Mouse (Mus musculus): ENCODE results near the gene Wnk2. TPM values are rescaled to one million over a fixed set of nuclear protein-coding genes. Genes with fewer than 3 reads are reported as not detected.
A peak's percentile ranks its signal among the peaks of the same experiment; 100 is the strongest.

Wnk2 gene
- polyA plus RNA-seq (2014; fragmentation: Nextera tagmentation; extraction: Ambion mirVana): 0.87 and 1.0 TPM in 2 replicates

- Histone ChIP-seq H3K27me3 (ENCODE audit: control insufficient read depth, insufficient read depth, low read length) (peaks cover 57% of the 10 kb centered on the region), H3K4me2 (ENCODE audit: low read depth, severe bottlenecking) (peak within 1 kb of the TSS; percentile 95), H3K9me3 (ENCODE audit: control insufficient read depth, low read length) (no peaks in the 10 kb centered on the region), H3K36me3 (ENCODE audit: control insufficient read depth, insufficient read depth, low read length) (no peaks in the 10 kb centered on the region), H3K27ac (replicated peaks; ENCODE audit: low read depth, low read length) (no peak within 1 kb of the TSS), H3K4me3 (ENCODE audit: low read depth, low read length) (peak within 1 kb of the TSS; percentile 69), H3K9ac (ENCODE audit: low read length) (peak within 1 kb of the TSS; percentile 60), H3K4me1 (ENCODE audit: control insufficient read depth, insufficient read depth, low read length) (peaks cover 13% of the 10 kb centered on the region)
- WGBS: under 1% methylated on average over 28 of the region's 43 CpGs
- ATAC-seq (ENCODE audit: insufficient number of reproducible peaks, low FRiP score, low TSS enrichment, low read depth) (peak; percentile 27; the same call in 1 of the 2 replicates), DNase-seq (ENCODE audit: low spot score) (peak; percentile 73)
These were observed at the start of gene Wnk2 for GRCm38 (mm10) chr13:49147858-49148226. Wnk2 (minus strand) TSS chr13:49148014.

- no peak for ATAC-seq (ENCODE audit: insufficient number of reproducible peaks, low FRiP score, low TSS enrichment, low read depth)
- H3K27ac ChIP-seq (replicated peaks; ENCODE audit: low read depth, low read length): no peak overlapping the region
- WGBS: 82% methylated on average over 6 of the region's 6 CpGs
- no peaks in the 10 kb centered on the region for H3K9me3 ChIP-seq (ENCODE audit: control insufficient read depth, low read length)
- no peak overlapping the region for H3K4me3 ChIP-seq (ENCODE audit: low read depth, low read length)
- H3K4me1 ChIP-seq (ENCODE audit: control insufficient read depth, insufficient read depth, low read length): no peaks in the 10 kb centered on the region
- H3K9ac ChIP-seq (ENCODE audit: low read length): no peak overlapping the region
- H3K4me2 ChIP-seq (ENCODE audit: low read depth, severe bottlenecking): no peak overlapping the region
- no peaks in the 10 kb centered on the region for H3K27me3 ChIP-seq (ENCODE audit: control insufficient read depth, insufficient read depth, low read length)
- H3K36me3 ChIP-seq (ENCODE audit: control insufficient read depth, insufficient read depth, low read length): no peaks in the 10 kb centered on the region
- DNase-seq (ENCODE audit: low spot score): no peak
These were observed 49.0 kb upstream of the Wnk2 start for GRCm38 (mm10) chr13:49196766-49197165.

- H3K9me3 ChIP-seq (ENCODE audit: control insufficient read depth, low read length): no peaks in the 10 kb centered on the region
- no peak for ATAC-seq (ENCODE audit: insufficient number of reproducible peaks, low FRiP score, low TSS enrichment, low read depth)
- H3K9ac ChIP-seq (ENCODE audit: low read length): no peak overlapping the region
- H3K27me3 ChIP-seq (ENCODE audit: control insufficient read depth, insufficient read depth, low read length): no peaks in the 10 kb centered on the region
- no peak overlapping the region for H3K4me2 ChIP-seq (ENCODE audit: low read depth, severe bottlenecking)
- no peaks in the 10 kb centered on the region for H3K36me3 ChIP-seq (ENCODE audit: control insufficient read depth, insufficient read depth, low read length)
- 79% methylated on average over 5 of the region's 5 CpGs for WGBS
- H3K4me1 ChIP-seq (ENCODE audit: control insufficient read depth, insufficient read depth, low read length): peaks cover 1% of the 10 kb centered on the region; the same call in 1 of the 2 replicates
- DNase-seq (ENCODE audit: low spot score): no peak
- H3K4me3 ChIP-seq (ENCODE audit: low read depth, low read length): no peak overlapping the region
- H3K27ac ChIP-seq (replicated peaks; ENCODE audit: low read depth, low read length): no peak overlapping the region
These were observed 48.4 kb upstream of the Wnk2 start for GRCm38 (mm10) chr13:49196211-49196610.

- H3K27me3 ChIP-seq (ENCODE audit: control insufficient read depth, insufficient read depth, low read length): no peaks in the 10 kb centered on the region
- no peak overlapping the region for H3K9ac ChIP-seq (ENCODE audit: low read length)
- ATAC-seq (ENCODE audit: insufficient number of reproducible peaks, low FRiP score, low TSS enrichment, low read depth): no peak
- no peak overlapping the region for H3K4me2 ChIP-seq (ENCODE audit: low read depth, severe bottlenecking)
- H3K9me3 ChIP-seq (ENCODE audit: control insufficient read depth, low read length): no peaks in the 10 kb centered on the region
- peaks cover 3% of the 10 kb centered on the region; the same call in 1 of the 2 replicates for H3K4me1 ChIP-seq (ENCODE audit: control insufficient read depth, insufficient read depth, low read length)
- WGBS: 90% methylated on average over 7 of the region's 7 CpGs
- H3K36me3 ChIP-seq (ENCODE audit: control insufficient read depth, insufficient read depth, low read length): no peaks in the 10 kb centered on the region
- no peak overlapping the region for H3K4me3 ChIP-seq (ENCODE audit: low read depth, low read length)
- DNase-seq (ENCODE audit: low spot score): no peak
- no peak overlapping the region for H3K27ac ChIP-seq (replicated peaks; ENCODE audit: low read depth, low read length)
These were observed 47.8 kb upstream of the Wnk2 start for GRCm38 (mm10) chr13:49195651-49196050.

- H3K4me3 ChIP-seq (ENCODE audit: low read depth, low read length): no peak overlapping the region
- H3K9ac ChIP-seq (ENCODE audit: low read length): no peak overlapping the region
- H3K36me3 ChIP-seq (ENCODE audit: control insufficient read depth, insufficient read depth, low read length): no peaks in the 10 kb centered on the region
- 91% methylated on average over 13 of the region's 13 CpGs for WGBS
- no peaks in the 10 kb centered on the region for H3K9me3 ChIP-seq (ENCODE audit: control insufficient read depth, low read length)
- no peak for ATAC-seq (ENCODE audit: insufficient number of reproducible peaks, low FRiP score, low TSS enrichment, low read depth)
- no peaks in the 10 kb centered on the region for H3K27me3 ChIP-seq (ENCODE audit: control insufficient read depth, insufficient read depth, low read length)
- H3K4me1 ChIP-seq (ENCODE audit: control insufficient read depth, insufficient read depth, low read length): peaks cover 3% of the 10 kb centered on the region; the same call in 1 of the 2 replicates
- DNase-seq (ENCODE audit: low spot score): no peak
- H3K4me2 ChIP-seq (ENCODE audit: low read depth, severe bottlenecking): no peak overlapping the region
- H3K27ac ChIP-seq (replicated peaks; ENCODE audit: low read depth, low read length): no peak overlapping the region
These were observed 47.0 kb upstream of the Wnk2 start for GRCm38 (mm10) chr13:49194811-49195210.

GRCm38 (mm10) chr13:49193650-49194049 lies 45.8 kb upstream of the Wnk2 start:
- no peak overlapping the region for H3K9ac ChIP-seq (ENCODE audit: low read length)
- no peak overlapping the region for H3K4me2 ChIP-seq (ENCODE audit: low read depth, severe bottlenecking)
- no peaks in the 10 kb centered on the region for H3K9me3 ChIP-seq (ENCODE audit: control insufficient read depth, low read length)
- WGBS: 96% methylated on average over 17 of the region's 17 CpGs
- peaks cover 4% of the 10 kb centered on the region for H3K4me1 ChIP-seq (ENCODE audit: control insufficient read depth, insufficient read depth, low read length)
- no peaks in the 10 kb centered on the region for H3K36me3 ChIP-seq (ENCODE audit: control insufficient read depth, insufficient read depth, low read length)
- no peak overlapping the region for H3K4me3 ChIP-seq (ENCODE audit: low read depth, low read length)
- ATAC-seq (ENCODE audit: insufficient number of reproducible peaks, low FRiP score, low TSS enrichment, low read depth): no peak
- no peak for DNase-seq (ENCODE audit: low spot score)
- no peaks in the 10 kb centered on the region for H3K27me3 ChIP-seq (ENCODE audit: control insufficient read depth, insufficient read depth, low read length)
- no peak overlapping the region for H3K27ac ChIP-seq (replicated peaks; ENCODE audit: low read depth, low read length)

GRCm38 (mm10) chr13:49192156-49192855 lies 44.5 kb upstream of the Wnk2 start:
- H3K27me3 ChIP-seq (ENCODE audit: control insufficient read depth, insufficient read depth, low read length): no peaks in the 10 kb centered on the region
- WGBS: 81% methylated on average over 16 of the region's 16 CpGs

GRCm38 (mm10) chr13:49191673-49192035 lies 43.8 kb upstream of the Wnk2 start:
- Histone ChIP-seq H3K4me3 (ENCODE audit: low read depth, low read length) (no peak overlapping the region), H3K4me1 (ENCODE audit: control insufficient read depth, insufficient read depth, low read length) (peaks cover 18% of the 10 kb centered on the region), H3K9me3 (ENCODE audit: control insufficient read depth, low read length) (no peaks in the 10 kb centered on the region), H3K4me2 (ENCODE audit: low read depth, severe bottlenecking) (no peak overlapping the region), H3K27ac (replicated peaks; ENCODE audit: low read depth, low read length) (no peak overlapping the region), H3K36me3 (ENCODE audit: control insufficient read depth, insufficient read depth, low read length) (no peaks in the 10 kb centered on the region), H3K27me3 (ENCODE audit: control insufficient read depth, insufficient read depth, low read length) (no peaks in the 10 kb centered on the region), H3K9ac (ENCODE audit: low read length) (no peak overlapping the region)
- DNase-seq (ENCODE audit: low spot score) (no peak), ATAC-seq (ENCODE audit: insufficient number of reproducible peaks, low FRiP score, low TSS enrichment, low read depth) (no peak)
- WGBS: 54% methylated on average over 5 of the region's 5 CpGs

More at GRCm38 (mm10) chr13:49192156-49192855, 44.5 kb upstream of the Wnk2 start:
- no peak overlapping the region for H3K4me3 ChIP-seq (ENCODE audit: low read depth, low read length)
- no peaks in the 10 kb centered on the region for H3K36me3 ChIP-seq (ENCODE audit: control insufficient read depth, insufficient read depth, low read length)
- H3K27ac ChIP-seq (replicated peaks; ENCODE audit: low read depth, low read length): no peak overlapping the region
- no peak overlapping the region for H3K4me2 ChIP-seq (ENCODE audit: low read depth, severe bottlenecking)
- H3K4me1 ChIP-seq (ENCODE audit: control insufficient read depth, insufficient read depth, low read length): peaks cover 13% of the 10 kb centered on the region
- no peaks in the 10 kb centered on the region for H3K9me3 ChIP-seq (ENCODE audit: control insufficient read depth, low read length)
- DNase-seq (ENCODE audit: low spot score) (no peak), ATAC-seq (ENCODE audit: insufficient number of reproducible peaks, low FRiP score, low TSS enrichment, low read depth) (no peak)
- H3K9ac ChIP-seq (ENCODE audit: low read length): no peak overlapping the region
